Mouse (Mus musculus) activated CD4-positive, CD25-positive, alpha-beta regulatory T cell, adult 4 months (primary cell): ENCODE measurements around the gene Farp2. TPM values are rescaled to one million over a fixed set of nuclear protein-coding genes. Genes with fewer than 3 reads are reported as not detected.

Experiments used
- ATAC-seq: one replicate; pipeline ENCODE4 v1.8.0; 2017
- polyA plus RNA-seq, 2 experiments: library from polyadenylated mRNA; unstranded; fragments of 100-300 nt; shearing (Covaris generic); gene quantifications; one replicate each; pipeline ENCODE4 v1.2.1; 2017

Farp2 gene
- polyA plus RNA-seq, 2 experiments from 2014 or later = 0.61 to 0.76 TPM

DNA sequence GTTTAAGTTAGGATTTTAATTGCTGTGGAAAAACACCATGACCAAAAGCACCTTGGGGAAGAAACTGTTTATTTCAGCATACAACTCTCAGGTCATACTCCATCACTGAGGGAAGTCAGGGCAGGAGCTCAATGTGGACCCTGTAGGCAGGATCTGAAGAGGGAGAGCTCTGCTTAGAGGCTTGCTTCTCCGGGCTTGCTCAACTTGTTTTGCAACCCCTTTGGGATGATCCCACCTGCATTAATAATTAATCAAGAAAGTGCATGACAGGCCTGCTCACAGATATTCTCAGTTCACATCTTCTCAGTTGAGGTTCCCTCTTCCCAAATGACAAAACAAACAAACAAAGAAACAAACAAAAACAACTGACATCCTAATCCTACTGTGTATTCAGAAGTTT is 51.8 kb downstream of the Farp2 start:
- ATAC-seq = no peak

DNA sequence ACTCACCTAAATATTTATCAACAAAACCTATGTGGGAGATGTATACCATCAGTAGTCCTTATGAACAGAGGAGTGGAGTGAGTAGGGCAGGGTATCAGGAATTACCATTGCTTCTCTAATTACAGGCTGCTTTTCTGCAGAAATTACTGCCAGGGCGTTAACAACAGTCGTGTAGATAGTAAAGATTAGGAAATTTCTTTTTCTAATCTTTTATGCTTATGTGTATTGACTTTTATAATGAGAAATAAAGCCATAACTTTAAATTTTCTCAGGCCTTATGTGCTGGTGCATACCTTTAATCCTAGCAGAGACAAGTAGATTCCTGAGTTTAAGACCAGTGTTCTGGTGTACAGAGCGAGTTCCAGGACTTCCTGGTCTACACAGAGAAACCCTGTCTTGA is 52.9 kb downstream of the Farp2 start:
- ATAC-seq = no peak

DNA sequence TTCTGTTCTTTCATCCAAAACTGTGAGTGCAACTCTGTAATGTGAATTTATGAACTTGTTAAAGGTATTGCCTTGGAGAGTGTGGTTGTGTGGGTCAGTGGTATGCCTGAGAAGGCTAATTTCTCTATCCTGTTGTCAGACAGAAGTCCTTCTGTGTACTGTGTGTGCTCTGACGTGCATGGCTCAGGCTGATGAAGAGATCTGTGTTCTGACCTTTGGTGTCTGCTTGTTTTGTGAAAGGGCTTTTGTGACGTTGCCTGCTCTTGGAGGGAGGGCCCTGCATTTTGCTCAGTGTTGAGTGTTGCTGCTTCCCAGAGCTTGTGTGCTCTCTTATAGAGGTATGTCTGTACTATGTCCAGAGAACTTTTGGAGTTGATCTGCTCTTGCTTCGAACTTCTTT is 55.1 kb downstream of the Farp2 start:
- no peak for ATAC-seq

DNA sequence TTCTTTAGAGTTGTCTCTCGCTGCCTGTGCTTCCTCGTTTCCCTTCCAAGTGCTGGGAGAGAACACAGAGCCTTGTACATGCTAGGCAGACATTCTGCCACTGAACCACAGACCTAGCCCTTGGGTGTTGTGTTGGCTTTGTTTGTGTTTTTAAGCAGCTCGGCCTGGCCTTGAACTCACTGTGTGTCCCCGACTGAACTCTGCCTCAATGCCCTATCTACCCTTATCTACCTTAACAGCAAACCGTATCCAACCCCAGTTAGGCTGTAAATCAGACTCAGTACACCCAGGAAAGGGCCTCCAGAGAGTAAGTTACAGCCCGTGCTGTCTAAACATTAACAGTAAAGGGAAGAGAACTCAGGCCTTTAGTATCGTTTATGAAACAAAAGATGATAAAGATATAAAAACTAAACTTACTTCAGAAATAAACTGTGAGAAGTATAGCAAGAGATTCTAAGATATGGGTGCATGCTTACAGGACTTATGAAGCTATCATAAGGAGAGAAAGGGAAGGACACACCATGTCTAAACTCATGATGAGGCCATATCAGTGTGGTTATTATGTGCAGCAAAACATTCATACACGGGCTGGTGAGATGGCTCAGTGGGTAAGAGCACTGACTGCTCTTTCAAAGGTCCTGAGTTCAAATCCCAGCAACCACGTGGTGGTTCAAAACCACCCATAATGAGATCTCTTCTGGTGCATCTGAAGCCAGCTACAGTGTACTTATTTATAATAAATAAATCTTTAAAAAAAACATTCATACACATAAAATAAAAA is 56.0 kb downstream of the Farp2 start:
- ATAC-seq = no peak

DNA sequence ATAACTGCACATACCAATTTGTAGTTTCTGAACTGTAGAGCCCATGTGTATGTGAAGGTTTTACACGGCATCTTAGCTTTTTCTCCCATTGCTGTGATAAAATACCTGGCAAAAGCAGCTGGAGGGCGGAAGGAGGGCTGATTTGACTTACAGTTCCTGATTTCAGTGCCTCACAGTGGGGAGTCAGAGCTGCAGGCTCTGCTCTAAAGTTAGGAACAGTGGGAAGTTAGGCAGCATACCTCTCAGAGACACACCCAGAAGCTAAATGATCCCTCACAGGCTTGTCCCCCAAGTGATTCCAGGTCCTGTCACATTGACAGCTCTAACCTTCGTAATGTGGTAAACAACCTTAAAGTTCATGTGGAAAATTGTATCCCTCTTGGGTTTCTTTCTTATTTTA is 65.2 kb downstream of the Farp2 start:
- ATAC-seq = no peak

DNA sequence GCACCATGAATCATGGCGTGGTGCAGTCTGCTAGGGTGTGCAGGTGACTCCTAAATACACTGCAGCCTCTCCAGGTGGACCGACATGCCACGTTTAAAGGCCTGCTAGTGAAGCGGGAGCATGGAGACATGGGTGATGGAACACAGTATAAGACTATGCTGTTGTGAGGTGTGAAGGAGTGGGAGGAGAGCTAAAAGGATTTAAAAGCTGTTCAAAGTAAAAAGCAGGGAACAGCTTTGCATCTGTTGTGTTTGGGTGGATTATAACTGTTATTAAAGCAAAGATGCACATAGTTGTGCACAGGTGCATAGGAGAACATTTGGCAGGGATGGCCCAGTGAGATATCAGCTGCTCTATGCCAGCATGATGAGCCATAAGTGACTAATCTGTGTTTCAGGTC is 66.0 kb downstream of the Farp2 start:
- ATAC-seq = no peak

DNA sequence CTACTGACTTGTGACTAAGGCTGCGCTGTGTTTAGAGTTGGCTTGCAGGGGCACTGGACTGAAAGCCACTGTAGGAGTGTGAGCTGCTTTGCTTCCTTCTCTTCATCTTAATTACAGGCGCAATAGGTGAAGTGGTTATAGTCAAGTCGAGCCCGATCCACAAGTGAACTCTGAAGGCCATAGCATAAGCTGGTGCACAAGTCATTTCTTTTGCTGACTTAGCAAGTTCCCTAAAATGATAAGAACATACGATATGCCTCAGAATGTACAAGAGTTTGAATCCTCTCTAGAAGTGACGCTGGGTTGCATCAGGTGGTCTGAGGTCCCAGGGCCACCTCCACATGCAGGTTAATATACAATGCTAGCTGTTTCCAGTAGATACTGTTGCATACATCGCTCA is 69.7 kb downstream of the Farp2 start:
- no peak for ATAC-seq

DNA sequence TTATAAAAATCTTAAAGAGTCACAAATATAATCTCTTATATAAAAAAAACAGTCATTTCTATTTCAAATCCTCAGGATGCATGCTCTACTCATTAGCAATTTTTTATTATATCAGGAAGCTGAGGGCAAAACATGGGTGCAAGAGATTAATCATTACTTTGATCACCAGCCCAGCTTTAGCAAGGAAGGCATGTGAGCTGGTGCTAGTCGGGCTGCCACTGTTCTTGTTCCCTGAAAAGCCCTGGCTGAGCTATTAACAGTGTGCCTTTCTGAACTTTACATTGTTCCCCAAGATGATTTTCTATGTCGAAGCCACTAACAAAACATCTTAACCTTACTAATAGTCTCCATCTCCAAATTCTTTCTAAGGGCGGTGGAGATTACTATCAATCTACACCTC is 76.5 kb downstream of the Farp2 start:
- no peak for ATAC-seq

DNA sequence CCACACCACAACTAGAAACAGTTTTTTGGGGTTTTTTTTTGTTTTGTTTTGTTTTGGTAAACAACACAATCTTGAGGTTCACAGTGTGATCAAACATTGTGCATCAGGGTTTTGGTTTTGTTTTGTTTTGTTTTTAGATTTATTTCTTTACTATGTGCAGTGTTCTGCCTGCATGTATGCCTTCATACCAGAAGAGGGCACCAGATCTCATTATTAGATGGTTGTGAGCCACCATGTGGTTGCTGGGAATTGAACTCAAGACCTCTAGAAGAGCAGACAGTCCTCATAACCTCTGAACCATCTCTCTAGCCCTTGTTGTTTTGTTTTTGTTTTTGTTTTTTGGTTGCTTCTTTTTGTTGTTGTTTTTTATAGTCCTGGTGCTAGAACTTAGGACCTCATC is 82.1 kb downstream of the Farp2 start:
- ATAC-seq = no peak

DNA sequence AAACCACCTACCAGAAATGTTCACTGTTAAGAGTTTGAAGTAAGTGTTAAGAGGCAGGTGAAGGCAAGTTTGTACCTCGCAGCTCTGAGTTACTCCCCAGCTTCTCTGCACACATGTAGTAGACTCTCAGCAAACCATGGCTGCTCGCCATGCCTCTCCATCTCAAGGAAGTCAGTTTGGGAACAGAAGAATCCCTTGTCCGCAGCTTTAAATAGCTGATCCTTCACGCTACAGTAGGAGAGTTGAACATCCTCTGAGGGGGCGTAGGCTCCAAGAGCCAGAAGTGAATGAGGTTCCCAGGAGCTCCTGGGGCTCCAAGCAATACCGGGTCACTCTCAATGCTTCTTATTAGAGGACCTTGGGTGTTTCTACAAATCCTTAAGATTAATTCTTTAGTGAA is 84.0 kb downstream of the Farp2 start:
- no peak for ATAC-seq

DNA sequence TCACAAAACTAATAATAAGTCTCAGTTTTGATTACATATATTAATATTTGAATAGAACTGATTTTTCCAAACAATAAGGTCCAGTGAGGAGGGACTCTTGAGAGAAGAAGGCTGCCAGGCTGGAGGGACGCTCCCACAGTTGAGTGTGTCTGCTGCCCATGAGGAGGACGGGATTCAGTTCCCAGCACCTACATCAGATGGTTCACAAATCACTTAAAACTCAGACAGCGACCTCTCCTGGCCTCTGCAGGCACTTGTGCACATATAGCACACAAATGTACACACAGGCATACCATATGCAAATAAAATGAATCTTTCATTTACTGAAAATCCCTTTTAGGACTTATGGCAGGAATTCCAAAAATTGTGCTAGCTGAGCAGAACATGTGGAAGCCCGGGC is 91.0 kb downstream of the Farp2 start:
- no peak for ATAC-seq

DNA sequence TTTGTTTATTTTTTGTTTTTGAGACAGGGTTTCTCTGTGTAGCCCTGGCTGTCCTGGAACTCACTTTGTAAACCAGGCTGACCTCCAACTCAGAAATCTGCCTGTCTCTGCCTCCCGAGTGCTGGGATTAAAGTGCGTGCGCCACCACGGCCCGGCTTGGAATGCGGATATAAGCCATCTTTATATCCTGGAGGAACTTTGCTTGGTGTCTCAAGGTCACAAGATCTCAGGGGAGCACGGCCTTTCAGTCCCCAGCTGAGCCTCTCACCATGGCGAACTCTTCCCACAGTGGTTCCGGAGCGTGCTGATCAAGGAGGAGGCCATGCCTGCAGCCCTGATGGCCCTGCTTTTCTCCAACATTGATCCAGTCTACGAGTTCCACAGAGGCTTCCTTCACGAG is 92.0 kb downstream of the Farp2 start:
- no peak for ATAC-seq

DNA sequence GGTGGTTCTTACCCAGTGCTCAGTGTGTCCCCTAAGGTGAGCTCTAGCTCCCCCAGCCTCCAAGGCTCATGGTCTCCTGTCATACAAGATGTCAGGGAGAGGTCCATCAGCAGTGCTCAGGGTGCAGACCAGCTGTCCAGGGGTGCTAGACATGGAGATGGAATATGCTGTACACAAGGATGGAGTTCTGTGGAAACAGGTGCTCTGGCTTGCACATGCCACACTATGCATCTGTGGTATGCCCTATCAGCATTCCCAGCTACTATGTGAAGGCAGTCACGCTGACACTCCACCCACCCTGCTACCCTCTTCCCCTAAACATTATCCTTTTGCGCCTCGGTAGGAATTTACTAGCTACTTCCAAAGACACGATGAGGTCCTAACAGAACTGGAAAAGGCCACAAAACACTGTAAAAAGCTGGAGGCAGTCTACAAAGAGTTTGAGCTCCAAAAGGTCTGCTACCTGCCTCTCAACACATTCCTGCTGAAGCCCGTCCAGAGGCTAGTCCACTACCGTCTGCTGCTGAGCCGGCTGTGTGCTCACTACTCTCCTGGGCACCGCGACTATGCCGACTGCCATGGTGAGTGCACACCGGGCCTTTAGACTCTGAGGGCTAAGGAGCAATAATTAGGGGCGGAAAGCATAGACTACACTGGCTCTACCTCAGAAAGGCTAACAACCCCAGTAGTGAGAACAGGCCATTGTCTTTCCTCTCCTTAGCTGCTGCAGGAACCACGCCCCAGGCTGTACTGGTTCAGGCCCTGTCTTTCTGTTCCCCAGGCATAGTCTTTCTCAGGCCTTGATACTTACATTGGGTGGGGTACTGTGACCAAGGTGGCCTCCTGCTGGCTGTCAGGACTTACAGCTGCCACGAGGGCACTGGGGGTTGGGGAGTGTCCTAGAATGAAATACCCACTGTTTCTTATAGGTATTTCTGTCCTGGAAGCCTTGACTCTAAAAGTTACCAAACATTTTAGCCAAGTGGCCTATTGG is 95.5 kb downstream of the Farp2 start:
- ATAC-seq = no peak

DNA sequence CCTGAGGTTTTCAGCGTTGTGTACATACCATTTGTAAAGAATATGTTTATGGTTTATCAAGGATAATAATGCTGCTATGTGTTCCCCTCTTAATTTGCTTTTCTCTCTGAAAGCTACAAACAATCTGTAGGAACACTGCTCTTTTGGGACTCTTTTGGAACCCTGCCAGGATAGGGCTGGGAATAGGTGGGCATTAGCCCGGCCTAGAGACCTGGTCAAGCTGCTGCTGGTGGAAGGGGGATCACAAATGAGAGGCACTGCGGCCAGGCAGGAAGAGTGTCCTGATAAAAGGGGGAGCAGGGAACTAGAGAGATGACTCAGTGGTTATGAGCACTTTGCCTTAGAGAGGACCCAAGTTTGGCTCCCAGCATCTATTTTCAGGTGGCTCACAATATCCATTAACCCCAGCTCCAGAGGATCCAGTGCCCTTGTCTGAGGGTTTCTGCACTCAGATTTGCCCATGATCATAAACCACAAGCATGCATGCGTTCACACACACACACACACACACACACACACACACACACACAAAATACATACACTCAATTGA is 96.9 kb downstream of the Farp2 start:
- ATAC-seq = no peak

DNA sequence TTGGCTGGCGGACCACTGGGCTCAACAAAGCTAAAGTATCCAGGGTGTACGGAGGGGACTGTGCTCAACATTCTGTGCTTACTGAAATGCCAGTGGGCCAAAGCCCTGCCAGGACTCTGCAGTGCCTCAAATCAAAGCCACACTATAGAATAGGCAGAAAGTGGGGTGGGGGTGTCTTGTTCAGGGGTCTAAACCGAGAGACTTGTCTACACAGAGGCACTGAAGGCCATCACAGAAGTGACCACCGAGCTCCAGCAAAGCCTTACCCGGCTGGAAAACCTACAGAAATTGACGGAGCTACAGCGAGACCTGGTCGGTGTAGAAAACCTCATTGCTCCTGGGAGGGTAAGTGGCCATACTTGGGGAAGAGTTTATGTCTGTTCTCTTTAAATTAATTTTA is 97.9 kb downstream of the Farp2 start:
- no peak for ATAC-seq

DNA sequence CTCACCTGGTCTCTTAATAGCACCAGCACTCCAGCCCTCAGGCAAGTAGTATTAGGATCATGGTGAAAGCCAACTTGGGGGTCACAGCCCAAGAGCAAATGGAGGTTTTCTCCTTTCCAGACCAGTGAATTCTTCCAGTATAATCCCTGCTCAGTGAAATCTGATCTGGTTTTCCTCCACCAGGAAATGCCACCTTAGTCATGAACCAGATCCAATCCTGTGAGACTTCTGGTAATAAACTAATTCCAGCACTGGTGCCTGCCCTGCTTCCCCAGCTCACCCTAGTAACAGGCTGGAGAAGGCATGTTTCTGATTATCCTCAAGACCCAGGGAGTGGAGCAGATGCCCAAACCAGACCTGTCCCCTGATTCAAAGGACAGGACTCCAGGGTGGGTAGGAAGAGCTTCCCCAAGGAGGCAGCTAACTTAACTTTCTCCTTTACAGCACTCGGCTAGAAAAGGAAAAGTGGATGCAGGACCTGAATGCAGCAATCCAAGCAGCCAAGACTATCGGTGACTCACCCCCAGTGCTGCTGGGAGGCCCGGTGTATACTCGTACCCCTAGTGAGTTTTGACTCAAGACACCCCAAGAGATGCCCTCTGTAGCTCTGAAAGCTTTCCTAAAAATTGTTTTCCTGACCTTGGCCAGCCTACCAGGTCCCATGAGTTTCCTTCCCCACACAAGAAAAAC is 106.3 kb downstream of the Farp2 start:
- no peak for ATAC-seq

DNA sequence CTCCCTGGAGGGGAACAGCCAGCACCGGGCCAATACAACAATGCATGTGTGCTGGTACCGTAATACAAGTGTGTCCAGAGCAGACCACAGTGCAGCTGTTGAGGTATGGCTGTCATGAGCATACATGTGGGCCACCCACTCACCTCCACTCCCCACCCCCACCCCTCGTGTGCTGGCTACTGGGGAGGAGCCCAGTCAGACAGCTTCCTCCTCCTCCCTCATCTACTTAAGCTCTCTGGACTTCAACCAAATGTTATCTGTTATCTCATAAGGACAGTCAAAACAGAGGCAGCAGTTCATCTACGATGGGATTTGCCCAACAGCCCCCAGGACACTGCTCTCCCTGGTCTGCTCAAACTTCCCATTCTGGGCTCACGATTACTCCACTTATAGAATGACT is 107.1 kb downstream of the Farp2 start:
- no peak for ATAC-seq

DNA sequence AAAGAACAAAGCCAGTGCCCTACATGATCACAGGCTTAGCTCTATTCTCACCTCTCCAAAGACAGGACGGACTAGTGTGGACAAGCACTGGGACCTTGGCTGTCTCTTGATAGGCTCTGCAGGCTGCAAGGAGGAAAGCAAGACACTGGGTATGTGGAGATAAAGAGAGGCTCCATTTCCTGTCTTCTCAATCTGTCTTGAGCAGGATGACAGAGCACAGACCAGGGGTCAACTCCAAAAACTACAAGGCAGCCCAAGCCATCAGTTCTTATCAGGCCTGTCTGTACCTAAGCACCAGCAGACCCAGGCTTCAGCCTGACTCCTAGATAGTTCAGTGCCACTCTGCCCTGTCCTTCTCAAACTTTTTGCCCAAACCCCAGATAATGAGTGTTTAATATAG is 112.6 kb downstream of the Farp2 start:
- ATAC-seq = no peak

DNA sequence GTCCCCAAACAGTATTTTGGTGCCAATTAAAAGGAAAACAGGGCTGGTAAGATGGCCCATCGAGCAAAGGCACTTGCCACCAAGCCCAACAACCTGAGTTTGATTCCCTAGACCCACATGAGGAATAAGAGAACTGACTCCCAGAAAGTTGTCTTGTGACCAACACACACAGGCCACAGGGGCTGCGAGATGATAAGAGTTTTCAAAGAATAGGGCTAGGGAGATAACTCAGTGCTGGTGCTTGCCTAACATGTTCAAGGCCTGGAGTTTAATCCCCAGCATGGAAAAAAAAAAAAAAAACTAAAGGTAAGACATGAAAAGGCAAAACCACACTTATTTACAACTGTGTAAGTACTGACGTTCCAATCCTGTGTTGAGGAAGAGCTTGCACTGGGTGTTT is 118.9 kb downstream of the Farp2 start:
- no peak for ATAC-seq

DNA sequence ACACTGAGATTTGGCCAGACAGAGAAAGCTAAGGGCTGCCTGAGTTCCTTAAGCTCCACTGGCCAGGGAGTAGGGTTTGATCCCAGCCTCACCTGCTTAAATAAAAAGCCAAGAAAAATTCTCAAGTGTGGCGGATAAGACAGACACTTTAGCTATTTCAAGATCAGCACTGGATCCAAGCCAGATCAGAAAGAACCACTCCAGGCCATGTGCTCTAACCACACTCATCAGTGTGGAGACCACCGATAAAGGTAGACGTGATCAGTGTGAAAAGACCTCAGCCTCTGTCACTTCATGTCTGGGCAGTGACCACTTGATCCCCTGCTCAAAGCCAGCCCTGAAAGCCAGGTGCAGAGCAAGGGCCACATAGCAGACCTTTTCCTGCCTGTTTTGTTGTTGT is 120.8 kb downstream of the Farp2 start:
- no peak for ATAC-seq

DNA sequence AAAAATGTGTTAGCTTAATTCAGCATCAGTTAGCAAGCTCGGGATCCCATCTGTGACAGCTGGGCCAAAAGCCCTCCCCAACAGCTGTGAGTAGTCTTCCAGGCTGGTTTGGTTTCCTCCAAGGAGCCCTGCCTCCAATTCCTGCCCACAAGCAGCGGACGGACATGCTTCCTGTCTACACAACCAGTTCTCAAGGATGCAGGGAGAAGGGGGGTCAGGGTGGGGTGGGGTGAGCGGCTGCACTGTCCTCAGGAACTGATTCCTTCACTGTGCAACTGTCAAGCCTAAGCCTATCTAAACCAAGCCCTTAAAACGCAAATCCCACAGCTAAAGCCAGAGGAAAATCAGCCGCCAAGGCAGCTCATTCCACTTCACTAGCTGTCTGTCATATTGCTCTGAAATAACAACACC is 122.6 kb downstream of the Farp2 start:
- no peak for ATAC-seq

DNA sequence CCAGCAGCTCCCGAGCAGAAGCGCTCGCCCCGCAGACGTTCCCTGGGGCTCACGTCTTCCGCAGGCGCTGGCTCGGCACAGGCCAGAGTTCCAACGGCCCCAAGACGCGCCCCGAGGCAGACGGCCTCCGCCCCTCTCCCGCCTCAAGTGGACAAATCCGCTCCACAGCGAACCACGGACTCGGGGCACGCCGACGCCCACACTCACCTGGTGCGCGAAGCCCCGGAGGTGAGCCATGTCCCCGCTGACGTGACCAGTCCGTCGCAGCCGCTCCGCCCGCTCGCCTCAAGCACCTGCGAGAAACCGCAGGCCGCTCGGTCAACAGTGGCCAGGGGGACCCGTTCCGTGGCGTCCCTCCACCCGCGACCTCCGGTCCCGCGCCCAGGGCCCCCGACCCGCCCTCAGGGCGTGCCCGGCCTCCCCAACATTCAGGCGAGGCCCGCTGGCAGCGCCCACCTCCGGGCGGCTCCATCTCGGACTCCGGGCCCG is 123.3 kb downstream of the Farp2 start:
- no peak for ATAC-seq
